Mouse (Mus musculus): ENCODE data around the gene Gpr132.

GRCm38 (mm10) chr12:112873452-112874190, 5.6 kb upstream of the Gpr132 start:
- TF ChIP-seq GATA1 (IDR thresholded peaks at IDR 0.05; ENCODE audit: borderline replicate concordance, low read length), result no peak
- no peak for TF ChIP-seq FLI1 (IDR thresholded peaks at IDR 0.05; ENCODE audit: low read length)
